Mouse (Mus musculus) kidney, adult 2 months (tissue): ENCODE results near the gene Rad54l2.

ENCODE experiments used
- CTCF ChIP-seq: fragments of 200-500 bp; conservative IDR thresholded peaks from 2 replicates; pipeline ENCODE4 v1.5.1; 2011; ENCODE audit warnings: low read depth, mild to moderate bottlenecking, control low read depth, low read length, moderate library complexity, mixed read lengths; ENCODE audit not compliant: insufficient read depth, insufficient read length
- POLR2A ChIP-seq: fragments of 200-500 bp; IDR thresholded peaks from one replicate; pipeline ENCODE4 v1.6.1; 2011; ENCODE audit warnings: low read depth, low read length, control low read depth

GRCm38 (mm10) chr9:106681026-106681425 is 108.0 kb downstream of the Rad54l2 start:
- no peak for TF ChIP-seq POLR2A
- no peak for TF ChIP-seq CTCF
